Mouse (Mus musculus): Measurements from ENCODE around the gene Olr1. TPM values are rescaled to one million over a fixed set of nuclear protein-coding genes. Genes with fewer than 3 reads are reported as not detected.

Gene Olr1
- polyA plus RNA-seq, 1 experiment from 2014 or later: 0.15 TPM

DNA sequence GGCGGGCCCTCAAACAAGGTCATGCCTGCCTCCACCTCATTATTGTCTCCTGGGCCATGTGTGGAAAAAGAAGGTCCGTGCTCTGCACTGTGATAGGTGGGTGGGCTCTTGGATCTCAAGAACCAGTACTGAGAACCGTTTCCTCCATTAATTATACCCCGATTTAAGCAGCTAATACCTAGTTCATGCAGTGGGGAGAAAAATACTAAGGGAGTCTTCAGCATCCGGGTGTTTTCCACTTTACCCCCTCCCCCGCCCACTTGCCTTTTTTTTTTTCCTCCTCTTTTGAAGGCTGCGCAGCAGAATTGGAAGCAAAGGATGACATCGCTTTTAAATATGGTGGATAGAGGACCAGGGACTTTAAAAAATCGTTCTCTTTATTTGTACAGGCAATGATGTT is 27.1 kb upstream of the Olr1 start:
- no peak overlapping the region for H3K27ac ChIP-seq (ENCODE audit: low read length)

DNA sequence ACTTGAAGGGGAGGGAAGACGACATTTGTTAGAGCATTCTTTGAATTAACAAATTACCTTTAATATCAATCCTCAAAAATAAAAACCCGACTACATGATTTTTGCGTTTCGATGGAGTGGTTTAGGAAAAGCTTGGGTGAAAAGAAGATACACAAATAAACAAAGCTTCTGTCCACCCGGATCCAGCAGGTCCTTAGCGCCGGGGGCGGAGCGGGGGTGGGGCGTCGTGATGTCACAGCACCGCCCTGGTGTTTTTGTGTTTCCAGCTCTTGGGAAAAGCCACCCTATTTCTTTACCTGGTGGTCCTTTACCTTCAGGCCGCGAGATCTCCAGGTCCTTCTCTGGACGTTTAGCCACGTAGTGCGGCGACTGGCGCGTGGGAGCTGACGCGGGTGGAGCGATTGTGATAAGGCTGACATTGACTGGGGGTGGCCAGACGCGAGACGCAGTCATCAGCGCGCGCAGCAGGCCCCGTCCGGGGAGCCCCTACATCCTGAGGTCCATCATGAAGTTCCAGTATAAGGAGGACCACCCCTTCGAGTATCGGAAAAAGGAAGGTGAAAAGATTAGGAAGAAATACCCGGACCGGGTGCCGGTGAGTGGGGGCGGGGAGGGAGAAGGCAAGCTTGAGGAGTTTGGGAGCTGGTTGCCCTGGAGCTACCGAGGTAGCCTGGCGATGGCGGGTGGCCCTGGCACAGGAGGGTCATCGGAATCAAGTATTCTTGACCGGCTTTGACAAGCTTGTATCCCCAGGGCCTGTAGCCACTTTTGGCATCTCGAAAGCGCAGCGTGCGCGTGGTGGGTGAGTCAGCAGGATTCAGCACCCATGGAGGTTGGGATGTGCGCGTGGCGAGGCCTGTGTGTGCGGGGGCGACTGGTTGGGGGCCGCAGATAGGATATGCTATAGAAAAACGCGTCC is 26.2 kb upstream of the Olr1 start, which contains the start of gene Gabarapl1:
TSS of gene Gabarapl1 (plus strand) at position 219 of the 919 bp plus-strand sequence.
- WGBS: under 1% methylated on average over 55 of the region's 55 CpGs
- H3K4me2 ChIP-seq (ENCODE audit: low read depth, low read length): peak within 1 kb of the TSS; percentile 83

More for the DNA sequence above, 27.1 kb upstream of the Olr1 start:
- WGBS: 6% methylated on average over 9 of the region's 9 CpGs
- peak; percentile 13; the same call in 1 of the 2 replicates for ATAC-seq (ENCODE audit: low read depth)
- H3K4me2 ChIP-seq (ENCODE audit: low read depth, low read length): peak overlapping the region; percentile 83
- H3K4me3 ChIP-seq (ENCODE audit: low read length): peak overlapping the region; percentile 67
- no peaks in the 10 kb centered on the region for H3K27me3 ChIP-seq (ENCODE audit: control insufficient read depth, insufficient read depth, low read depth, low read length)
- 0 out of 2 replicates have a peak, but pooled peaks cover 2% of the 10 kb centered on the region for H3K36me3 ChIP-seq (ENCODE audit: control insufficient read depth, insufficient read depth, low read length)
- H3K9me3 ChIP-seq (ENCODE audit: control insufficient read depth, low read length): no peaks in the 10 kb centered on the region
- peak overlapping the region; percentile 75 for H3K9ac ChIP-seq (ENCODE audit: low read length)
- H3K4me1 ChIP-seq (replicated peaks; ENCODE audit: control insufficient read depth, insufficient read depth, low read length): peaks cover 20% of the 10 kb centered on the region

DNA sequence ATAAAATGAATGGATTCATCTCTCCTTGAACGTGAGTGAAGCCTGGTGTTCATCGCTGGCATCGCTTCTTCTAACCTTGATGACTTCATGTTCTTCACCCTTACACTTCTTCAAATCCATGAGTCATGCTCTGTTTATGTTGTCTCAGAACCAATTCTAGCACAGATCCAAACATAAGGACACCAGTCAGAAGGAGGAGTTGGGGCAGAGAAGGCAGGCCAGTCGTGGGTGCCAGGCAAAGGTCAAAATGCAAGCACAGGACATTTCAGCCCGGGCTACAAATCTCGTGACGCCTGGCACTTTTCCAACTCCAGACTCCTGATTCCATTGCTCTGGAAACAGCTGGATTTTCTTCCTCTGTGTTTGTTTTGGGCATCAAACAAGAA is 25.6 kb upstream of the Olr1 start:
- peak overlapping the region; percentile 30; the same call in 1 of the 2 replicates for H3K9ac ChIP-seq (ENCODE audit: low read length)
- no peaks in the 10 kb centered on the region for H3K9me3 ChIP-seq (ENCODE audit: control insufficient read depth, low read length)
- 26% methylated on average over 7 of the region's 7 CpGs for WGBS
- no peaks in the 10 kb centered on the region for H3K36me3 ChIP-seq (ENCODE audit: control insufficient read depth, insufficient read depth, low read length)
- peak overlapping the region; percentile 67 for H3K4me3 ChIP-seq (ENCODE audit: low read length)
- peak overlapping the region; percentile 83 for H3K4me2 ChIP-seq (ENCODE audit: low read depth, low read length)
- H3K27ac ChIP-seq (ENCODE audit: low read length): peak overlapping the region; percentile 4; the same call in 1 of the 2 replicates
- peaks cover 20% of the 10 kb centered on the region for H3K4me1 ChIP-seq (replicated peaks; ENCODE audit: control insufficient read depth, insufficient read depth, low read length)
- ATAC-seq (ENCODE audit: low read depth): peak; percentile 56
- H3K27me3 ChIP-seq (ENCODE audit: control insufficient read depth, insufficient read depth, low read depth, low read length): no peaks in the 10 kb centered on the region

More for the DNA sequence above, 26.2 kb upstream of the Olr1 start, which contains the start of gene Gabarapl1:
- H3K27me3 ChIP-seq (ENCODE audit: control insufficient read depth, insufficient read depth, low read depth, low read length): no peaks in the 10 kb centered on the region
- peaks cover 20% of the 10 kb centered on the region for H3K4me1 ChIP-seq (replicated peaks; ENCODE audit: control insufficient read depth, insufficient read depth, low read length)
- H3K4me3 ChIP-seq (ENCODE audit: low read length): peak within 1 kb of the TSS; percentile 67
- peak within 1 kb of the TSS; percentile 75 for H3K9ac ChIP-seq (ENCODE audit: low read length)
- H3K9me3 ChIP-seq (ENCODE audit: control insufficient read depth, low read length): no peaks in the 10 kb centered on the region
- H3K36me3 ChIP-seq (ENCODE audit: control insufficient read depth, insufficient read depth, low read length): no peaks in the 10 kb centered on the region
- peak; percentile 89 for ATAC-seq (ENCODE audit: low read depth)
- H3K27ac ChIP-seq (ENCODE audit: low read length): peak within 1 kb of the TSS; percentile 39

DNA sequence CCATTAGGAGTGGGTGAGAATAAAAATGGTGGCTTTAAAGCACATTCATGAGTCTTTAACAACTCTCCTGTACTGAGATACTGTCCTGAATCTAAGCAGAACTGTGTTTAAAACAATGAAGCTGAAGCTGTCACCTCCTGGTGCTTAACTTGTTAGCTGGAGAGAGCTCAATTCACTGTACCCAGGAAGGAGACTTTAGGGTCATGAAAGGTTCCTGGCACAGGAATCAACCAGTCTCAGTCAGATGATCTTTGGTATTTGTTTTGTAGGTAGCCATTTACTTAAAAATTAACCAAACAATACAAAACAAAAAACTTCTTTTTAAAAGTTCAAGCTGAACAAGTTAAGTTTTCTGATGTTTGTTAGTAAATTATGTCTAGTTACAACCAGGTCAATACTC is 23.3 kb upstream of the Olr1 start:
- Histone ChIP-seq H3K9ac (ENCODE audit: low read length) (no peak overlapping the region), H3K36me3 (ENCODE audit: control insufficient read depth, insufficient read depth, low read length) (no peaks in the 10 kb centered on the region), H3K27me3 (ENCODE audit: control insufficient read depth, insufficient read depth, low read depth, low read length) (no peaks in the 10 kb centered on the region), H3K4me3 (ENCODE audit: low read length) (no peak overlapping the region), H3K4me2 (ENCODE audit: low read depth, low read length) (no peak overlapping the region), H3K27ac (ENCODE audit: low read length) (no peak overlapping the region), H3K9me3 (ENCODE audit: control insufficient read depth, low read length) (no peaks in the 10 kb centered on the region), H3K4me1 (replicated peaks; ENCODE audit: control insufficient read depth, insufficient read depth, low read length) (peaks cover 17% of the 10 kb centered on the region)
- ATAC-seq (ENCODE audit: low read depth): no peak

DNA sequence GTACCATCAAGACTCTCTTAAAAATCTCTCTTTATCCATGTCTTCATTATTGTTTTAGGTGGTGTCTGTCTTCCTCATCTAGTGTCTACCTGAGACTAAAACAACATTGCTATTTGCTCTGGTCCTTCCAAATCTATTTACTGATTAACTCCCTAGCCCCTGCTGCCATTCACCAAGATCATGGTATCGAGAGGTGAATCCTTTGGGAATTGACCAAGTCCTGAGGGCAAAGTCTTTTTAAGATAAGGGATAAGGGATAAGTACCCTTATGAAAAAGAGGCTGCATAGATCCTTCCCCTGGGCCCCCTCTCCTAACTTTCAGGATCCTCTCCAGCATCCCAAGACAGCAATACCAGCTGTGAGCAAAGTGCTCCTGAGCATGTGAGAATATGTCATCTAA is 22.6 kb upstream of the Olr1 start:
- Histone ChIP-seq H3K27ac (ENCODE audit: low read length) (no peak overlapping the region), H3K27me3 (ENCODE audit: control insufficient read depth, insufficient read depth, low read depth, low read length) (no peaks in the 10 kb centered on the region), H3K4me1 (replicated peaks; ENCODE audit: control insufficient read depth, insufficient read depth, low read length) (peaks cover 11% of the 10 kb centered on the region), H3K4me2 (ENCODE audit: low read depth, low read length) (no peak overlapping the region), H3K9me3 (ENCODE audit: control insufficient read depth, low read length) (no peaks in the 10 kb centered on the region), H3K4me3 (ENCODE audit: low read length) (no peak overlapping the region), H3K9ac (ENCODE audit: low read length) (no peak overlapping the region), H3K36me3 (ENCODE audit: control insufficient read depth, insufficient read depth, low read length) (no peaks in the 10 kb centered on the region)
- no peak for ATAC-seq (ENCODE audit: low read depth)
- WGBS: 64% methylated on average over 1 of the region's 1 CpGs

DNA sequence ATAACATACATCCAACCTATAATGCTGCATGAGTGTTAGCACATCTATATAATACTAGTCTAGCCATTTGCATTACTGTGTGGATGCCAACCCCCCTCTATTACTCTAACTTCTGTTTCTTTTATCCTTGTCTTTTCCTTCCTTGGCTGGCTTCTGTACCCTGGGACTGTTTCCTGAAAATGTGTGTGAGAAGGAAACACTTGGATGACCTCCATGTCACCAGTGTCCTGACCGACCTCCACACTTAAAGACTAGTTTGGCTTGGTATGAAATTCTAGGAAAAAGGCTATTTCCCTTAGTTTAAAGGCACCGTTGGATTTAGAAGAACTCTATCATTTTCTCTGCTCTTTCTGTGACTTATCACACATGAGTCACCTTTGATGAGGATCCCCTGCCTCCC is 20.5 kb upstream of the Olr1 start:
- Histone ChIP-seq H3K27me3 (ENCODE audit: control insufficient read depth, insufficient read depth, low read depth, low read length) (no peaks in the 10 kb centered on the region), H3K9me3 (ENCODE audit: control insufficient read depth, low read length) (no peaks in the 10 kb centered on the region), H3K4me3 (ENCODE audit: low read length) (no peak overlapping the region), H3K27ac (ENCODE audit: low read length) (no peak overlapping the region), H3K4me1 (replicated peaks; ENCODE audit: control insufficient read depth, insufficient read depth, low read length) (peaks cover 2% of the 10 kb centered on the region), H3K9ac (ENCODE audit: low read length) (no peak overlapping the region), H3K4me2 (ENCODE audit: low read depth, low read length) (no peak overlapping the region), H3K36me3 (ENCODE audit: control insufficient read depth, insufficient read depth, low read length) (no peaks in the 10 kb centered on the region)
- 57% methylated on average over 2 of the region's 2 CpGs for WGBS
- ATAC-seq (ENCODE audit: low read depth): no peak

DNA sequence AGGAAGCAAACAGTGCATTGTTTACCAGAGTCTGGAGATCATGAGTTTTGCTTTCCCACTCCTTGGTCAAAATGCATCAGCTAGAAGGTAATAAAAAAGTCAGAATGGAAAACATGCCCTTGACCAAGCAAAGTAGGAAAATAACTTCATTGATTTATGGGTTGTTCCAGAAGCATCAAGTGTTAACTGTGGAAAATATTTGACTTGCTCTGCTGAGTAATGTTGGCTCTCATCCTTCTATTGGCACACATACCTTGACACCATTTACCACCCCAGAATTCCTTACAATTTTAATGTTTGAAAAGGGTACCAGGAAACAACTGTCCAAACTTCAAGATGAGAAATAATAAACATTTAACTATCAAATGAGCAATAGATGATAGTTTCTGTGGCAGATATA is 19.1 kb upstream of the Olr1 start:
- Histone ChIP-seq H3K27ac (ENCODE audit: low read length) (no peak overlapping the region), H3K36me3 (ENCODE audit: control insufficient read depth, insufficient read depth, low read length) (no peaks in the 10 kb centered on the region), H3K27me3 (ENCODE audit: control insufficient read depth, insufficient read depth, low read depth, low read length) (no peaks in the 10 kb centered on the region), H3K9ac (ENCODE audit: low read length) (no peak overlapping the region), H3K4me2 (ENCODE audit: low read depth, low read length) (no peak overlapping the region), H3K4me3 (ENCODE audit: low read length) (no peak overlapping the region), H3K9me3 (ENCODE audit: control insufficient read depth, low read length) (no peaks in the 10 kb centered on the region), H3K4me1 (replicated peaks; ENCODE audit: control insufficient read depth, insufficient read depth, low read length) (no peaks in the 10 kb centered on the region)
- ATAC-seq (ENCODE audit: low read depth): no peak

DNA sequence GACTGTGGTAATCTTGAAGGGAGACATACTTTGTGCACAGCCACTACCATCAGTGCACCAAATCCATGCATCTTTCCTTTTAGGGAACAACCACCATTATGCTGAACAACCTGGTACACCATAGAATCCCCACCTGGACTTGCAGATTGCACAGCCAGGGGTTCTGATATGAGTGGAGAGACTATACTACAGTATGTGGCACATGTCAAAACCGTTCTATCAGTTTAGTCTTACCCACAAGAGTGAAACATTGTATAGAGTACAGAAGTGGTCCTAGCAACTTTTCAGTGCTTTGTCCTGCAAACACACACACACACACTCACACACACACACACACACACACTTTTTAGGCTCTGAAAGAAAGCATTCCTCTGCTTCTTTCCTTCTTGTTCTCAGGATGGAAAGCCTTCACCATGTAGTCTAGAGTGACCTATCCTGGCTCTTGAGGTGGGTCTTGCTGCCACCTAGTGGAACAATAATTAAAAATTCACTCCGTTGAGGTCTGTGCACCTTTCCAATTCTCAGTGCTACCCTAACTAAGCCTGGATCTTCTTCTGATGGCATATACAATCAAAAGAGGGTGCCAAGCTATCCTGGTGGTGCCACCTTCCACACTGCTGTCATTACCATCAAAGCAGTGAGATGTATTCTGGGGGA is 10.9 kb upstream of the Olr1 start:
- Histone ChIP-seq H3K9me3 (ENCODE audit: control insufficient read depth, low read length) (no peaks in the 10 kb centered on the region), H3K4me1 (replicated peaks; ENCODE audit: control insufficient read depth, insufficient read depth, low read length) (peaks cover 9% of the 10 kb centered on the region), H3K4me3 (ENCODE audit: low read length) (no peak overlapping the region), H3K27me3 (ENCODE audit: control insufficient read depth, insufficient read depth, low read depth, low read length) (no peaks in the 10 kb centered on the region), H3K4me2 (ENCODE audit: low read depth, low read length) (no peak overlapping the region), H3K9ac (ENCODE audit: low read length) (no peak overlapping the region), H3K27ac (ENCODE audit: low read length) (no peak overlapping the region), H3K36me3 (ENCODE audit: control insufficient read depth, insufficient read depth, low read length) (no peaks in the 10 kb centered on the region)
- peak; percentile 78 for ATAC-seq (ENCODE audit: low read depth)
- 46% methylated on average over 2 of the region's 2 CpGs for WGBS

DNA sequence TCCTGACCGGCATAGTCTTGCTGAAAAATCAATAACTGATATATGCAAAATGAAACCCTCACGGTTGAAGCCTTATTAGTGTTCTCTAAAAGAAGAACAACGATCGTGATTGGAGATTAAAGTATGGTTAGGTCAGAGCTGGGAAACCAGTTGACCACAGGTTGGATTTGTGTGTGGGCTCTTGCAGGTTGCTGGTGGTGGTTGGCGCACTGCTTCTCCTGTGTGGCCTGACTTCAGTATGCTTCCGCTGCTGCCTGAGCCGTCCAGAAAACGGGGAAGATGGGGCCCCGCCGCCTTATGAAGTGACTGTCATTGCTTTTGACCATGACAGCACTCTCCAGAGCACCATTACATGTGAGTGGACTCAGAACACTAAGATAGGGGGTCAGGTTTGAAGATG is 9.4 kb upstream of the Olr1 start:
- no peaks in the 10 kb centered on the region for H3K9me3 ChIP-seq (ENCODE audit: control insufficient read depth, low read length)
- 84% methylated on average over 10 of the region's 10 CpGs for WGBS
- no peak overlapping the region for H3K27ac ChIP-seq (ENCODE audit: low read length)
- no peak overlapping the region for H3K4me2 ChIP-seq (ENCODE audit: low read depth, low read length)
- H3K9ac ChIP-seq (ENCODE audit: low read length): no peak overlapping the region
- no peak overlapping the region for H3K4me3 ChIP-seq (ENCODE audit: low read length)
- H3K27me3 ChIP-seq (ENCODE audit: control insufficient read depth, insufficient read depth, low read depth, low read length): no peaks in the 10 kb centered on the region
- no peaks in the 10 kb centered on the region for H3K36me3 ChIP-seq (ENCODE audit: control insufficient read depth, insufficient read depth, low read length)
- H3K4me1 ChIP-seq (replicated peaks; ENCODE audit: control insufficient read depth, insufficient read depth, low read length): peaks cover 12% of the 10 kb centered on the region
- no peak for ATAC-seq (ENCODE audit: low read depth)

Measured in lung, embryonic 16.5 days (tissue).